Mouse (Mus musculus) retina, adult 2 months (tissue): ENCODE measurements at regions not wholly inside any gene's neighbourhood (a gene's known extent, or its start where the extent isn't known, plus 50 kb on each side); places are given as distances from the start of the nearest gene placed in this dataset.

Experiments
- DNase-seq: peaks from one replicate; pipeline ENCODE4 v3.0.0-alpha.2; 2012; ENCODE audit warnings: low read depth, low spot score

DNA sequence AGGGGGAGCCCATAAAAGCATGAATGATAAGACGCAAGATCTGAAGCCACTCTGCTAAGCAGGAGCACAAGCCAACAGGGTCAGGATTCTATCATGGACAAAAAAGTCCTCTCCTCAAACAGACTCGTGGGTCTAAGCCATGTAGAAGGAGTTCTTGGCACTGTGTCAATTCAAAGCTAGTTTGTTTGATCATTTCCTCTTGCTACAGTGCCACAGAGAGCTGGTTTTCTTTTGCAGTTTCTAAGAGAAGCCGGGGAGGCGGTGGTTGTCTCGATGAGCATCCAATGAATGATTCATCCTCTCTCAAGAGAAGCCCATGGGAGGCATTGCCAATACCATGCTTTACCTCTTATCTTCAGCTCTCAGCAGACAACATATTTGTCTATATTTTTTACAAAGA, 284.6 kb upstream of the Noct start:
- no peak for DNase-seq

- no peak for DNase-seq
Observed at GRCm38 (mm10) chr3:50940656-50941055, 283.6 kb upstream of the Noct start.

GRCm38 (mm10) chr3:50953456-50953855, 270.8 kb upstream of the Noct start:
- peak; percentile 16 for DNase-seq

GRCm38 (mm10) chr3:50970386-50970785, 253.9 kb upstream of the Noct start:
- no peak for DNase-seq

DNA sequence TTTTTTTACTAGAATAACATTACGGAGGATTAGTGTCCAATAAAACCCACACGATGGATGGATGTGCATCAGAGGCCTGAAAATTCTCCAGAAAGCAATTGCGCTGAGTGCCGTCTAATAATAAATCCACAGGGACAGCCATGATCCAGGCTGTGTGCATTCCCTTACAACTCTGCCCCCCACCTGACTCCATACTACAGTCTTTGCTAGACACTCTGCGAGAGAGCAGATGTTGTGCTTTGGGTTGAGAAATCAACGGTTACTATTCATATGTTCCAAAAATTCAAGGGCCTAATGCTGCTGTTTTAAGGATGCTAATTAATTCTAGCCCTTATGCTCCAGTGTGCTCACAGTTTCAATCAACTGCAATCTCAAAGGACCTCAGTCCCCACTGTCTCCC, 251.2 kb upstream of the Noct start:
- no peak for DNase-seq

DNA sequence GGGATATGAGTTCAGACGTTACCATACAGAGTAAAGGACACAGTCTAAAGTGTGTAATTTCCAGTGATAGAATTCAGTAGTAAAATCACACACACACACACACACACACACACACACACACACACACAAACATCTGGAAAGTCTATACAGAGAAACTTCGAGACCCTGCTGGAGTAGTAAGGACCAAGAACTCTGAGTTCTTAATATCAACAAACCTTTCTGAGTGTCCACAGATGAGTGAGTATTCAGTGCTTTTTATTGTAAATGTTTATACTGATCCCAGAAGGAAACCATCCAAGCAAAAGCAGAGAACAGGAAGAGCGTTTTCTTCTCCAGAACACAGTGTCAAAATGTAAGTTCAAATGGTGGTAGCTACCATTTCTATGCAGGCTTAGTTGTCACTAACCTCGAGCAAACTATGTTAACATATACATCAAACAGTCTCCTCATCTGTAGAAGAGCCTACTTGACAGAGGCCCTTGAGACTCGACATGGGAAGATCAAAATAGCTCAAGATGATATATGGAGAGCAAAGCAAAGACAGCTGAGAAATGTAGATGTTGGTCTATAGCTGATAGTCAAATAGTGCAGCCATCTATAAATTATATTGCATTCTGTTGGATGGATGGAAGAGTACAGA, 248.0 kb upstream of the Noct start:
- DNase-seq, result no peak

DNA sequence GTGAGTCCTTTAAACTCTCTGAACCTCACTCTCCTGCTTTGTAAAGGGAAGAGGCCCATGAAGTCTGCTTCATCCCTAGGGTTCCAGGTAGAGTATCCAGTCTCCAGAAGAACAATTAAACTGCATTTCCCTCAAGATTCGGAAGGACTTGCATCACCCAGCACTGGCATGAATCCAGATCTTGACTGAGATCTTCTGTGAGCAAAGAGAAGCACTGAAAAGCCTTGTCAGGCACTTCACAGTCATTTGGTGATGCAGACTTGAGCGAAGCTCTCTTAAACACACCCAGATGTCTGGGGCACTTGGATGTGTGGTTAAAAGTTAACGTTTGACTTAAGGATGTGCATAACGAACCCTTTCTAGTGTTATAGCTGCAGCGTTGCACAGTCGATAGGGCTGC, 247.4 kb upstream of the Noct start:
- no peak for DNase-seq

DNA sequence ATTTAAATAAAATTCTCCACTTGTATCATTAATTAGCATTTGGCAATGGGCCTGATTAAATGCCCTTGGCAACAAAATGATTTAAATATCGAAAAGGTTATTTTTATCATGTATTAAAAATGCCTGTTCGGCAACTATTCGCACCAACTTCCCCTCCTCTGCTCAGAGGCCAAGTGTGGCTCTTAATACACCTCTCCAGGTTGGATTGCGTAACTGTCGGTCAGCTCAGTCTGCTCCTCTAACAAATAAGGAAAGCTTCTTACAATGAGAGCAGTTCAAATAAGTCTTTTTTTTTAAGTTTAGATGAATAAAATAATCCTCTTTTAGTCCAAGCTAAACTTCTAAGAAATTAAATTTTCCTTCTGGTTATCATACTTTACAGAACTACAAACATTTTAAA, 245.6 kb upstream of the Noct start:
- no peak for DNase-seq

- DNase-seq, result no peak
Observed at GRCm38 (mm10) chr3:50979592-50979991, 244.7 kb upstream of the Noct start.

DNA sequence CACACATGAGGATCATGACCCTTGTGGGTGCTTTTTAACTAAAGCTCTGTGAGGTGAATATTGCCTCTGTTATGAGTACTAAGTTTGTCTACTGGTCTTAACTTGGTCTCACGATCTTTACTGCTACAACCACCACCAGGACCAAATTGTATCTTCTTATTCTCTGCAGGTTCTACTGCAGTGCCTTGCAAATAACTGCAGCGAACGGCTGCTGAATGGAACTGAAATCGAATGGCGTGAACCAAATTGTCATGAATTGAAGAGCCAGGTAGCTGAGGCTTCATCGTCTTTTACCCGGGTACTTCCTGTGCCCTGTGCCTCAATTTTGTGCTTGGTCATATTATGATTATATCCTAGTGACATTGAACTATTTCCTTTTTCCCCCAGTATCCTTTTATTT, 242.5 kb upstream of the Noct start:
- no peak for DNase-seq

- DNase-seq, result no peak
Observed at GRCm38 (mm10) chr3:50982649-50983048, 241.6 kb upstream of the Noct start.

- no peak for DNase-seq
Observed at GRCm38 (mm10) chr3:50983126-50983525, 241.1 kb upstream of the Noct start.

- no peak for DNase-seq
Observed at GRCm38 (mm10) chr3:50983962-50984765, 240.1 kb upstream of the Noct start.

DNA sequence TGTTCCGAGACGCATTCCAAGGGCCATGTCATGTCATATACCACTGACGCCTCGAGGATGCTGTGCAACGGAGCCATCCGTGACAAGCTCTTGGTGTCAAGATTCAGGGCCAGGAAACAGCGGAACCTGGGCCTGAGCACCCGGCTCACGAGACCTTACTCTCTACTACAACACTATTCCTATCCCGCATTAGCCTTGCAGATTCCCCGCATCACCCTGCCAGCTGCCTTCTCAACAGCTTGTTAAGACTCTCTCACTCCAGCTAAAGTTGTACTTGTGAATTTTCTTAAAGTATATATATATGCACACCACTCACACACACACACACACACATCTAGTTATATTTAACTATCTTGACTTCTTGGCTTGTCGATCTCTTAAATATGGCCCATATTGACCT, 236.4 kb upstream of the Noct start:
- no peak for DNase-seq

- DNase-seq, result no peak
Observed at GRCm38 (mm10) chr3:50990810-50991209, 233.4 kb upstream of the Noct start.

DNA sequence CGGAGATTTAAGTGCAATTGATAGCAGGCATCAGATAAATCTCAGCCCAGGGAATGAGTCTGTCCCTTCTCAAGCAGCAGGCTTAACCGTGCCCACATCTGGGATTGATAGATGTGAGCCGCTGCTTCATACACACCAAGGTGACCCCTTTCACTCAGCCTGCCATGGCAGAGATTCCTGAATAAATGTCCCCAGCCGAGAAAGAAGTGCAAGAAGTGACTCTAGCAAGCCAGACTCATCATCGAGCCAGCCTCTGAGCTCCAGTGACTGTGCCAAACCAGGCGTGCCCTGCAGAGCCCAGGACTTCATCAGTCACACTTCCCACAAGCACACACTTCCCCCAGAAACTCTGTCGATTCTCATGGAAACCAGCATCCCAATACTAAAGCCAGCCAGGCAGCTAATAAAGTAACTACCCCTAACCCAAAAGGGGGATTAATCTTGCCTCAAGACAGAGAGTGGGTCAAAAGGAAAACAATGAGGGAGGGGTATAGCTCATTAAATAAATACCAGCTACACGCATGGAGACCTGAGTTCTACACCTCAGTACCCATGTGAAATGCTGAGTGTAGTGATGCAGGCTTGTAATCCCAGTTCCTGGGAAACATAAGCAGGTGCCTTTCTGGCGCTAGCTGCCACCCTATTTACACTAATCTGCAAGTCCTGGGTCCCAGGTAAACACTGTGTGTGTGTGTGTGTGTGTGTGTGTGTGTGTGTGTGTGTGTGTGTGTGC, 231.5 kb upstream of the Noct start:
- DNase-seq, result no peak

DNA sequence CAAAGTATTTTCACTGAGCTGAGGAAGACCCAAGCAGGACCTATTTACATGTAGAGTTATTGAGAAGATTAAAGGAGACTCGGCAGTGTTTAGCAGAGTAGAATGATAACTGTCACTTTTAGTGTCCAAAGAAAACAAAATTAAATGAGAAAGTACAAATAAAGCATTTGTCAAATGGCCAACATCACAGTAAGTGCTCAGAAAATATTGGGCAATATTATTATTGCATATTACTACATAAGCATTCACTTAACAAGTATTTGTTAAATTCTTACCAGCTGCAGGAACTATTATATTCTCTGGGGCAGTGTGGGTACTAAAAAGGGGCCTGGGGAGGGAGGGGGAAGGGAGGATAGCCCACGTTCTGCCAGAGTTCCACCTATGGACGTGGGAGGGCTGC, 224.5 kb upstream of the Noct start:
- no peak for DNase-seq

GRCm38 (mm10) chr3:51000938-51001337, 223.3 kb upstream of the Noct start:
- no peak for DNase-seq

- no peak for DNase-seq
Observed at GRCm38 (mm10) chr3:51002662-51003061, 221.6 kb upstream of the Noct start.

GRCm38 (mm10) chr3:51003506-51004170, 220.6 kb upstream of the Noct start:
- DNase-seq, result no peak

GRCm38 (mm10) chr3:51004216-51004615, 220.0 kb upstream of the Noct start:
- DNase-seq, result no peak

DNA sequence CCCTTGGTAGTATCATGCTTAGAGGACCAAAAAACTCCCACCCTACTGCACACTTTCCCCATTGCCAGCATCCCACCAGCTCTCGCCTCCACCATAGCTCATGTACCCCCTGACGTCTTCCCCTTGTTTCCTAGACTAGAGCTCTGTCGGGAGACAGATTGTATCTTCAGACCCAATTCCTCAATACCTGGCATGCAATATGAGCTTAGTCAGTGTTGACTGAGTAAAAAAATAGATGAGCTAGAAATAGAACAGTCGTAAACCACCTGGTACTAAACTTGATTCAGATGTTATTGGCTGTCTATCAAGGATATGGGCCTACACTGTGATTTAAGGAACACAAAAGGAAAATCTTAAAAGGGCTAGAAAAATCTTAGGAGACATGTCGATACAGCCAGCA, 215.1 kb upstream of the Noct start:
- DNase-seq, result no peak
